Mouse (Mus musculus) cerebellum, postnatal 25 days (tissue): ENCODE measurements around the gene Wdr25.

Experiments used
- DNase-seq, 2 experiments: peaks; one replicate each; pipeline ENCODE4 v3.0.0; 2021; ENCODE audit warnings: mixed read lengths in 2 of 2

Wdr25 gene

GRCm38 (mm10) chr12:108901346-108901745 is 7.9 kb downstream of the Wdr25 start:
- DNase-seq = no peak

GRCm38 (mm10) chr12:108902940-108903339 is 9.5 kb downstream of the Wdr25 start:
- DNase-seq = peak; percentile 69 to 78

GRCm38 (mm10) chr12:108903600-108904275 is 10.3 kb downstream of the Wdr25 start:
- DNase-seq = peak; percentile 72 to 82

- DNase-seq = no peak
These were observed 10.8 kb downstream of the Wdr25 start for GRCm38 (mm10) chr12:108904276-108904653.

- peak in 1 of 2 experiments; percentile 25 for DNase-seq
These were observed 12.3 kb downstream of the Wdr25 start for GRCm38 (mm10) chr12:108905620-108906302.

- DNase-seq = no peak
These were observed 13.0 kb downstream of the Wdr25 start for GRCm38 (mm10) chr12:108906398-108906797.

GRCm38 (mm10) chr12:108909846-108910433 is 16.5 kb downstream of the Wdr25 start:
- no peak for DNase-seq

GRCm38 (mm10) chr12:108912442-108912841 is 19.0 kb downstream of the Wdr25 start:
- DNase-seq = no peak

- DNase-seq = no peak
These were observed 20.8 kb downstream of the Wdr25 start for GRCm38 (mm10) chr12:108914198-108914597.

GRCm38 (mm10) chr12:108914709-108915340 is 21.4 kb downstream of the Wdr25 start:
- DNase-seq = no peak

- DNase-seq = no peak
These were observed 22.5 kb downstream of the Wdr25 start for GRCm38 (mm10) chr12:108915893-108916292.

GRCm38 (mm10) chr12:108916447-108917042 is 23.1 kb downstream of the Wdr25 start:
- peak in 1 of 2 experiments; percentile 28 for DNase-seq

GRCm38 (mm10) chr12:108917509-108917908 is 24.1 kb downstream of the Wdr25 start:
- DNase-seq = no peak

- no peak for DNase-seq
These were observed 25.3 kb downstream of the Wdr25 start for GRCm38 (mm10) chr12:108918753-108919152.

- no peak for DNase-seq
These were observed 33.2 kb downstream of the Wdr25 start for GRCm38 (mm10) chr12:108926606-108927111.

- no peak for DNase-seq
These were observed 34.8 kb downstream of the Wdr25 start for GRCm38 (mm10) chr12:108928249-108928648.

GRCm38 (mm10) chr12:108929475-108929874 is 36.0 kb downstream of the Wdr25 start:
- DNase-seq = no peak

GRCm38 (mm10) chr12:108931341-108932053 is 38.1 kb downstream of the Wdr25 start:
- DNase-seq = no peak

- DNase-seq = no peak
These were observed 38.7 kb downstream of the Wdr25 start for GRCm38 (mm10) chr12:108932113-108932512.

GRCm38 (mm10) chr12:108934231-108934630 is 40.8 kb downstream of the Wdr25 start:
- DNase-seq = no peak

- no peak for DNase-seq
These were observed 43.4 kb downstream of the Wdr25 start for GRCm38 (mm10) chr12:108936834-108937233.

GRCm38 (mm10) chr12:108937506-108937905 is 44.1 kb downstream of the Wdr25 start:
- no peak for DNase-seq
